Mouse (Mus musculus) yolk sac, embryonic 10.5 days (tissue): ENCODE results near the gene Gm20388.

Experiments used
- DNase-seq: peaks from one replicate; pipeline ENCODE4 v3.0.0-alpha.2; 2017; ENCODE audit warnings: low spot score

Gm20388 gene

DNA sequence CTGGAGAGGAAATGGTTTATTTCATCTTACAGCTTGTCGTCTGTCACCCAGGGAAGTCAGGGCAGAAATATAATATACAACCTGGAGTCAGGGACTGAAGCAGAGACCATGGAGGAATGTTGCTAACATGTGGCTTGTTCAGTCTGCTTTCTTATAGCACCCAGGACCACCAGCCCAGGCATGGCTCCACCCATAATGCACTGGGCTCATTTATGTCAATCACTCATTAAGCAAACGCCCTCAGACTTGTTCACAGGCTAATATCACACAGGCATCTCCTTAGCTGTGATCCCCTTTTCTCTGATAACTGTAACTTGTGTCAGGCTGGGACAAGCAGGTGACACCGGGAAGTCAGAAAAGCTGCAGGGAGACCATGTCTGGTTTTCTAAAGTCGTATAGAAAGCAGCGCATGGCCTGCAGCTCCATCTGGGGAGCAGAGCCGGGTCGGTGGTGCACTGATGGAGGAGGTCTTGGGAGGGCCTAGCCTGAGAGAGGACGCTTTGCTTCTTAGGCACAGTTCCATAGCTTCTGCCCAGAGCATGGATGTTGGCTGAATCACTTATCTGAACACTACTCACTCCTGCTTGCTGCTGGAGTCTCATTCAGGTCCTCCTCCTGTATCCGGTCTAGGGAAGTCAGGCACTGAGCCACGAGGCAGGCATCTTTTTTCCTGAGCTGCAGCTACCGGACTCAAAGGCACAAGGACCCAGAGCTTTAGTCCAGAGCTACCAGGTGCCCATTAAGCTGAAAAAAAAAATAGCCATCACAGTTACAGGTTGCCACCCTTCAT is 1252.5 kb downstream of the Gm20388 start:
- no peak for DNase-seq

DNA sequence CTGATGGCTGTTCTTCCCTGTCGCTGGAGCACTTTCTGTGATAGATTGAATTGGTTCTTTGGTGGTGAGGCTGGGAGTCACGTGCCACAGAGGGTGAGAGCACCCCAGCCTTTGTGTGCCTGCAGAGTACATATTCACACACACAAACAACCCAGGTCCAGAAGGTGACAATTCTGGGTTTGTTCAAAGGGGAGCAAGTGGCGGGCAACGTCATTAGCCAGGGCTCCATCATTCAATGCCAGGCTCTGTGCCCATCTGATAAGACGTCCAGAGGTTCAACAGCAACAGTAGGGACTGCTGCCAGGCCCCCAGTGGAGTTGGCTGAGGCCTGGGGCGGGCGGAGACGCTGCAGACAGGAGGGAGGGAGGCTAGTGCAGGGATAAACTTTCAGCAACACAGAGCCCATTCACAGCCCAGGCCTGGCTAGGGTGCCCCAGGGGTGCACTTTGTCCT is 1253.4 kb downstream of the Gm20388 start:
- no peak for DNase-seq

DNA sequence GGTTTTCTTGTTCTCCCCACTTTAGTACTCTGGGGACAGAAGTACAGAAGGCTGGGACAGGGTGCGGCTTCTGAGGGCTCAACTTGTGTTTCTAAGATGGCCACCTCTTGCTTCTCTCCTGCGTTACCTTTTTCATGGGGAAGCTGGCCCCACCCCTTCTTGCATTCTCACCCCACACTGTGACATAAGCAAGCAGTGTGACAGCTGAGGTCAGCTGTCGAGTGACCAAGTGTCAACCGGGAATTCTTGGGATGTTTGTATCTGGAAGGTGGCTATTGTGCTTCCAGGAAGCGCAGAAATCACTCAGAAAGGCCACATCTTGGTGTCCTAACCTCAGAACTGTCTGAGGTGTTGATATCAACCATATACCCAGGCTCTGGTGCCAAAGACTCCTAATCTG is 1257.4 kb downstream of the Gm20388 start:
- DNase-seq: no peak

DNA sequence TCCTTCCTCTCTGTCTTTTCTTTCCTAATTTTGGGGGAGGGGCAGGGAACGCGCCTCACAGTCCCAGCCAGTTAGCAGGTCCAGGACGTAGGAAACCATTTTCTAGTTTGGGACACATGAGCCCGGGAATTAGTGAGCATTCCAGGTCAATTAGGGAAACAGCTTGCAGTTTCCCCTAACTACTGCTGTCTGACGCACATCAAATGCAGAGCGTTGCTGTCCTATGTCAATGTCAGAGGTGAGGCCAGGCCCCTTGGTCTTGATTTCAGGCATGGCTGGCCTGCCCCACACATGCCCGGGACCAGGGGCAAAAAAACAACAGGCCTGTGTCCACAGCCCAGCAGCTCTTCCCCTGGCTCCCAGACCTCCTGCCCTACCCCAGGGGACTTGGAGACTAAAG is 1259.5 kb downstream of the Gm20388 start:
- no peak for DNase-seq

DNA sequence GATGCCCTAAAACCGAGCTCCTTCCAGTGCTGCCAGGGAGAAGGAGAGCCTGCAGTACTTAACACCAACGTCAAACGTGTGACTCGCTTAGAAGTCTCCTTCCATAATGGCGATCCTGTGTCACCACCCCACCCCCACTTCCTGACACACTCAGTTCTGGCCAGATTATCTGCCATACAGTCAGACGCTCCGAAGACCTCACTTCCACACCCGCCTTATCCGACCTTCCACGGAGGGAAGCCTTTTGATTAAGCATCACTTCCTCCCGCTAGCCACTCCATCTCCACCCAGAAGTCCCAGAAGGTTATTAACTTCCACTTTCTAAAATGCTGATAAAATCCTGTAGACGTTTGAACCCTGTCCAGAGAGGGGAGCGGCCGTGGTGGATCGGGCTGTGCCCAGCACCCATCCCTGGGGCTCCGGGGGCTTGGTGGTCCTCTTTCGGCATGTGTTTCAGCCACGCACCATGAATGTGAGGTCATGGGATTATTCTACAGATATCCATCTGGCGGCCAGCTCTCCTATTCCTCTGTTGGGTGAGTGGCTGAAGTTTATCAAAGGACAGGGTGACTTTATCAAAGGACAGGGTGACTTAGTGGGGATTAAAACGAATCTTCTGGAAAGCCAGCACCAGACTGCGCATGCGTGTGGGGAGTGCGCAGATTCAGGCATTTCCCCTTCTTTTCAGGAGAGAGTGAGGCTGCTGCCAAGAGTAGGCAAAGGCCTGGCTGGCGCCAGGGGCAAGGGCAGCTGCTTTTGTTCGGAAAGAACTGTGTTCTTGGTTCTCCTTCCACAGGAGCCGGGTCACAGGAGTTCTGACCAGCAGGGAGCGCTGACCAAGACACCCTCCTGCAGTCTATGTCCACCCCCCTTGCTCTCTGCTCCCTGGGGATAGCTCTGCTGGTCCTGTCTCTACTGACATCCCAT is 1260.2 kb downstream of the Gm20388 start:
- no peak for DNase-seq

DNA sequence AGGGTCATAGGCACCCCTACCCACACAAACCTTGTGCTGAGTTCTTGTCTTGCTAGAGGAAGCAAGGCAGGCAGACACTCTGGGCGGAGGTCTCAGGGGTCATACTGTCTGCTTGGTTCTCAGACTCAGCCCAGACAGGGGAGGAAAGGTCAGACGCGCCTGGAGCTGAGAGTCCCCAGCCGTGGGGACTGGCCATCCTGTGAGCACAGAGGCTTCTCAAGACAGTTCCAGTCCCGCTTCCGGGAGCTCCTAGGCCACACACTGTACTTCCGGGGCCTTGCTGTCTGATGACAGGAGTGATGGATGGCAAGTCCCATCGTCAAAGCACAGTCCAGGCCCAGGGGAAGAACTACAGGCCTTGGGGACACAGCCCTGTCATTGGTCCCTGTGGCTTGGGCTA is 1261.9 kb downstream of the Gm20388 start:
- no peak for DNase-seq

DNA sequence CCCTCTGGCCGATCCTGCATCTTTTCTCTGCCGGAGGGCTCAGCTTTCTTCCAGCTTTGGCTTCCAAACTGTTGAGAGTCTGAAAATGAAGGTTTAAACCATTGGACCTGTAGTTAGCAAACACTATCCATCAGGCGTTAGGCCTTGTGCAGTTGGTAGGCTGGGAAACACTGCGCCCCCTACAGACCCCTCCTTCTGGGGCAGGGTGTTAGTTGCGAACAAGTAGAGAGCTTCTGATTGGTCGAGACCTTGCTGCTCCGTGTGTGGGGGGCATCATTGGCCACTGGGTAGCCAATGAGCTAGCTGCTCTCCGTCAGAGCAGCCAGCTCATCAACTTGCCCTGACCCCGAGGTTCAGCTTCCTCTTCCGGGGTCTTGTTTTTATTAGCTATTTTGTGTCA is 1263.5 kb downstream of the Gm20388 start:
- DNase-seq: peak; percentile 15

DNA sequence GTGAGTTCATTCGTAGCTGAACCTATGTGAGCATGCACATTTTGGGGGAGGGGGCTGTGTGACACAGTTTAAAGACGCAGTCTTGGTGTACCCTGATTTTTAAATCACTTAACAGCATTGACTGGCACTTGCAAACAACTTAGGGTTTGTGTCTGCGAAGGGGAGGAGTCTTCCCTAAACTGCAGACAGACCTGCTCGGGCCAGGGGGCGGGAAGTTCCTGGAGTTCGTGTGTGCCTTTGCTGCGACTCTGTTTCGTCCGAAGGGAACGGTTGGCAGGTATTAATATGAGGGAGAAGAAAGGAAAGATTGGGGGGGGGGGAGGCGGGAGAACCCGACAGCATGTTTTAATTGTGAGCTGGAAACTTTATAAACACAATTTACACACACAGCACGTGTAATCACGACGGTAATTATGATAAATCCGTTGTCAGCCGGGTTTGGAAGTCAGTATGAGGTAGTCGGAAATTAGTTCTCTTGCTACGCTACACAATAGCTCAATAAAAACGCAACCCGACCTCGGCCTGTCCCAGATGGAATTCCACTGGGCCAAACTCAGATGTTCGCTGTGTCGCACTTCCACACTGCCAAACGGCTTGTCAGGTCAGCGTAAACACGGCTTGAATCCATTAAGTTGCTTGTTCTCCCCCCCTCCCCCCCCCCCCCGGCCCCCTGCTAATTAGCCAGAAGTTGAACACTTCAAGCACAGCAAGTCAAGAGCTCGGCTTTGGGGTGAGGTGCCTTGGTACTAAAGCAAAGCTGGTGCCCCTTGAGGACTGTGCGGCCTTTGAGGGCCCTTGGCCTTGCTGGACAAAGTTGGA is 1264.3 kb downstream of the Gm20388 start:
- DNase-seq: no peak

DNA sequence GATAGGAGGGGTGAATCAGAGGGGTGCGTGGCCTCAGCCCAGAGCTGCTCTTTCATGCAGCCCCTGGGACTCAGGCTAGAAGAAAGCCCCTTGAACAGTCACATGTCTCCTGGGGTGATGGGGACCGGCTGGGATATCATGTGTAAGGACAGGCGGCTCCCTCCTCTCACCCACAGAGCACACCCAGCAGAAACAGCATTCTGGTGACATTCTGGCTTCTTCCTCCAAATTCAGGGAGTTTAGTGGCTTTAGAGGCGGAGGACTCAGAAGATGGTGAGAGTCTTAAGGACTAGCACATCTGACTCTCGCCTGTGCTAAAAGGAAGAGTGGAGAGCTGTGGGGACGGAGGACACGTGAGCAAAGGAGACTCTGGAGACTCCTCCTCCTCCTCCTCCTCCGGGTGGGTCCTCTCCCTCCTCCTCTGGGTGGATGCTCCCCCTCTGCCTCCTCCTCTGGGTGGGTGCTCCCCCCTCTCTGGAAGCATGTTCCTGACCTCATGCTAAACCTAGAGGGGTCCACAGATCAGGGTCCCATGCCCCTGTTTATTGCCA is 1265.0 kb downstream of the Gm20388 start:
- no peak for DNase-seq

DNA sequence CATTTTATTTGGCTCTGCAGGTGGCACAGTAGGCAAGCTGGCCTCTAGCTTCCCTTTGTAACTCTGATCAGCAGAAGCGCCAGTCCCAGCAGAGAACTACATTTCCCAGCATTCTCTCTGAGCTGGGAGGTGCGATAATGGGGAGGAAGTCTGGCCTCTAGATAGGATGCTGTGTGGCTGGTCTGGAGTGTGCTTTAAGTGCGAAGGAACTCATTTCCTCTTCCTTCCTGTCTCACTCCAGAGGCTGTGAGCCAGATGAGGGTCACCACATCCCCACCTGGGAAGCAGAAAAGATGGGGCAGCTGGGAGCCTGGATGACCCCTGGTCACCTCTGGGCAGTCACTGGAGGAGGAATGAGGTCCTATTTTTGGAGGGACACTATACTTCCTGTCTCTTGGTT is 1265.7 kb downstream of the Gm20388 start:
- DNase-seq: peak; percentile 21

DNA sequence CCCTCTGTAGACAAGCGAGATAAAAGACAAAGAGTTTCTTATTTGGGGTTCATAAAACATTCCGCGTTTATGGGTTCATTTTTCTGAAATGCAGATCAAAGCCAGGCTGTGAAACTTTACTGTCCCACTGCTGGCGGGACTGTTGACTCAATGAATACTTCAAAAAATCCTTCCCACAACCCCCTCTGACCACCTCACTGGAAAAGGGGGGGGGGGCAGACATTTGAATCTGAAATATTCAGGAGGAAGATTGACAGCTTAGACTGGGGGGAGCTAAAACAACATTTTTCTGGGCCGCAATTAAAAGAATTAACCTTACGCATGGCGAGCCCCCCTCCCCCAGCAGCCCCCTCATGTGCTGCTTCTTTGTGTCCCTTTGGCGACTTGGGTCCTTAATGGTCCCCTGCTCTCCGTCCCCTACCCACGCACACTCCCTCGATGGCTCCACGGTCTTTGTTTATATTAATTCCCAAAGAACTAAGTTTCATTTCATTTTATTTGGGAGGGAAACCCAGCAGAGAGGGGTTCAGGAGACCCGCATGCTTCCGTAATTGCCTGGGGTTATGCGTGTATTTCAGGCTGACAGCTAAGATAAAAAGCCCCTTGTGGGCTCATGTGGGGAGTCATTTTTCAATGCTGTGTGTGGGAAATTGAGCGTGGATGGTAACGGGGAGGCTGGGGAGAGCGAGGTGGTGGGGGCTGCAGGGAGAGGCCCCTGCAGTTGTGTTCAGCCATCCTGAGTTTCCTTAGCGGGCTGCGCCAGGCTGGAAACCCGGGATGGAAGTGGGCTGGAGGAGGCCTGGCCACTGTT is 1270.0 kb downstream of the Gm20388 start:
- no peak for DNase-seq

DNA sequence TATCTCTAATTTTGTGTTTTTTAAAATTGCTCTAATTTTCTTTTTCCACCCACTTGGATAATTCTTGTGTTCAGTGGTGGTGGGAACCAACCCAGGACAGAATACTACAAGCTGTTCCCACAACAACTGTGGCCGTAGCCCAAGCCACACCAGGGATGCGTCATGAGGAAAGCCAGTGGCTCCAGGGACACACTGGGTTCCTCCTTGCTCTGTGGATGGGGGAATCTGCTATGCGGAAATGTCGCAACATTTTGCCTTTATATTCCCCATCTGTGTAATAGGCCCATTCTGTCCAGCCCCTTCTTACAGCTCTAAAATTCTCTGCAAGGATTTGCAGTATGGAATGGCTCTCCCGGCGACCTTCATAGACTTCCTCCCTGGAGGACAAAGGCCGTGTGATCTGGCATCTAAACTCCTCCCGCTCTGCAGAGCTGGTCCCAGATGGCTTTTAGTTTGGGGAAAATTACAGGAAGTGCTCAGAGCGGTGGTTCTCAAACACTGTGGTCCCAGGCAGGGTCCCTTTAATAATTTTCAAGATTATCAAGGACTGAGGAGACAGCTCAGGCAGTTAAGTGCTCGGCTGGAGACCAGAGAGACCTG is 1270.7 kb downstream of the Gm20388 start:
- DNase-seq: no peak

DNA sequence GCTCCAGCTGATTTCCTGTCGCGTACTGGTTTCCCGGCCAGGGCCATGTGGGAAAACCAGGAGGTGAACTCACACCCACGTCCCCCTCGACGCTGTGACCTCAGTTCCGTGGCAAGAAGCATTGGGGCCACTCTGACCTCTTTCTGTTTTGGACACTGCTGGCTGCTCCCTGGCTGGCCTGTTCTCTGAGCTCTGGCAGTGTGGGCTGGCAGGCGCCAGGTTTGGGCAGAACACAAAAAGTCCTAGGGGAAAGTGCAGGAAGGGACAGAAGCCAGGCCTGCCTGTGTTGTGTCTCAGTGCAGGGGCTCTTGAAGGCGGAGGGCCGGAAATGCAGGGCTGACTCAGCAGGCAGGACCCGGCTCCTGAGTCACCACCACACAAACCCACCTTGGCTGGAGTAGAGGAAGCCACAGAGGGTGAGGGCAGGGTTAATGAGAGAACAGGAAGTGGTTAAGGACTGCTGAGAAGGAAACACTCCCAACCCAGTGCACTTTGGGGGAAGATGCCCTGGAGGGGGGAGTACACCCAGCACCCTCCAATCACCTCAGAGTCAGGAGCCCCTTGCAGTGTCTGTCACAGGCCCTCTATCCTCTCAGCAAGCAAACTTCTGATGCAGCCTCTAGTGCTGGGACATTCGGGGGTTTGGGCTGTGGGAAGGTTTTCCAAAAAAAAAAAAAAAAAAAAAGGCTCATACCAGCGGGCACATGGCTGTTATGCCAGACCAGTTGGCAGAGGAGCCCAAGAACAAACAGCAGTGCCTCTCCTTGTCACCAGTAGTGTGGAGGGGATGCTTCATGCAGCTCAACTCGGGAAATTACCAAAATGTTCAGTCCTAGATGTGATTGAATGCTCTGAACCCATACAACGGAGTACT is 1277.1 kb downstream of the Gm20388 start:
- peak; percentile 17 for DNase-seq

DNA sequence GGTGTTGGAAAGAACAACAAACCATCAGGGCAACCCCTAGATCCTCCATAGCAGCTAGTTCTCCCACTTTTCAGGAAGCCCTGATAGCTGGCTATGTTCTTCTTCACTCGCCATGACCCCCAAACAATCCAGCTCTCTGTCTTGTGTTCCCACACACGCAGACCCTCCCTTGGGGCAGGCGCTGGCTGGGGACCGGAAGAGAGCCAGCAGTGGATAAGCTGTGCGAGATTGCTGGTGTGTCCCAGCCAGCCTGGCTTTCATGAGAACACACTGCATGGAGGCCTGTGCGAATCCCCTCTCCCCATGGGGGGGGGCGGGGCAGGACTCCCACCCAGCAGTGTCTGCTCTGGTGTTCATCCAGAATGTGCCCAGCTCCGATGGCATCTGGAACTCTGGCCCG is 1278.4 kb downstream of the Gm20388 start:
- no peak for DNase-seq

DNA sequence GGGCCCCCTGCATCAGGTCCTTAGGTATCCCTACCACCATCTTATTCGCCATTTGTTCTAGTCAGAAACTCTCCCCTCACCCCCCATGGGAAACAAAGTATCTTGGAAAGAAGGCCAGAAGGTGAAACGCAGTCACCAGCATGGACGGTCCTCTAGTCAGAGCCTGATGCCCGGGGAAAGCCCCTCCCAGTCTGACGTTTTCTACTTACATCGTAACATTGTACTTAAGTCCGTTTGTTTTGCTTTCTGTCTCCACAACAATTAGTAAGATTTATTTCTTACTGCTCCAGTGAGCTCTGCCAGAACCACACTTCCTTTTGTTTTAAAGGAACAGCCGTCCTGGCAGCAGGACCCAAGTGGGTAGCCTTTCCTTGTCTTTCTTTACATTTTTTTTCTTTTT is 1281.8 kb downstream of the Gm20388 start:
- DNase-seq: no peak

DNA sequence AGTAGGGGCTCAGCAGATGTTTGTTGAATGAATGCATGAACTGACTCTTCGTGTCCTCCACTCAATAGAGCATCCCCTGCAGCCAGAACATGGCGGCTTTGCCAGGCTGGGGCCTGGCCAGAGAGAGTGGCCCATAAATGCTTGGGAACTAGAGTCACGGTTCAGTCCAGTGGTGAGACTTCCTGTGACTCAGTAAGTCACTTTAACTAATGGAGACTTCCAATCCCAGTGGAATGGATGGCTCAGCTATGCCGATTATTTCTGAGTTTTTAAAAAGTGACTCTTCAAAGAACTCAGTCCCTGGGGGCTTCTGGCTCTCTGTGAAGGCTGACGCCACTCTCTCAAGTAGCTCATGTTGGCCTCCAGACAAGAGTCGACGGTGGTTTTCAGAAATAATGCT is 1285.3 kb downstream of the Gm20388 start:
- DNase-seq: no peak

DNA sequence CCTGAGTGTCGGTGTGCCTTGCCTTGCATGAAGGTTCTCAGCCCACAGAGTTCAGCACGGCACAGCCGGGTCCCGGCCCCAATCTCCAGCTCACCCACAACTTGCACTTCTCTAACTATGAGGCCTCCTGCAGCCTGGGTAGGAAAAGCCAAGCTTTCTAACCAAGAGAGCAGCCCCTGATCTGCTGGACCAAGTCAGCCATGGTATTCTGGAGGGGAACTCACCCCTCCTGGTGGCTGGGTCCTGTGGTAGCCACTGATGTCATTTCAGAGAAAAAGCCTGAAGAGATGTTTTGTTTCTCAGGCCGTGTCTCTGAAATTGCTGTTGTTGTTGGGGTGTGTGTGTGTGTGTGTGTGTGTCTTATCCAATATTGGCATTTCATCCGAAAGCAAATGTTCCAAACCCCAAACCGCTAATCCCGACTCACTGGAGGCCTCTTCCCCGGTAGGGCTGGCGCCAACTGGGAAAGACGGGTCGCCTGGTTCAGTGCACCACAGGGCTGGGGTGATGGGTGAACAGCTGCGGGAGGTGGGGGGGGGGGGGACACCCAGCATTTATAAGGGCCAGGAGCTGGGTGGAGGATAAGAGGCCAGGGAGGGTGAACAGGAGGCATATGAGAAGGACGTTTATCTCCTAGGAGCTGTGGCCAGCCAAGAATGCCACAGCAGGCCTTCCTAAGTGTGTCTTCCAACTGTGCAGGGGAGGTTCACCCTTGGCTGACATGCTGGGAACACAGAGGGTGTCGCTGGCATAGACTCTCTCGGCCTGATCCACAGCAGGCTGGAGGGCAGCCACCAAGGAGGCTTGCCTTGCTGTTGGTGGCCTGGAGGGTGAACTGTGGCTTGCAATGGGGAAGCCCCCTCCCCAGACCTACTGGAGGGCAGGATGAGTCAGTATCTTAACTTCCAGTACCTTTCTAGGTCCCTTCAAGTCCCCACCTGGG is 1286.4 kb downstream of the Gm20388 start:
- DNase-seq: no peak

DNA sequence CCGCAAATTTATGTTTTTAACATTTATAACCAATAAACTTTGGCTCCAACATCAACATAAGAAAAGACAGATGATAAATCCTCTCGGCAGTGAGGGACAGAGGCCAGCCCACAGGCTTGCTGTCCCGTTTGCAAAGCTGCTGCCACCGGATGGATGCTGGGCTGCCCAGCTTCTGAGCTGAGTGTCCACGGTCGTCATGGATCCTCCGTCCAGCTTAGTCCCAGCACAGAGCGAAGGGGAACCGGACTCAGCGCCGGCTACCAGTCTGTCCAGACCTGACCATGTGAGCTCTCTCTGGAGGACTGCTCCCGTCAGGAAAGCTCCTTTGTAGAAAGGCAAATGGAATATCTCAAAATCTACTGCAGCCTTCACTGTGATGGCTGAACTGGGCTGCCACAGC is 1289.4 kb downstream of the Gm20388 start:
- no peak for DNase-seq

DNA sequence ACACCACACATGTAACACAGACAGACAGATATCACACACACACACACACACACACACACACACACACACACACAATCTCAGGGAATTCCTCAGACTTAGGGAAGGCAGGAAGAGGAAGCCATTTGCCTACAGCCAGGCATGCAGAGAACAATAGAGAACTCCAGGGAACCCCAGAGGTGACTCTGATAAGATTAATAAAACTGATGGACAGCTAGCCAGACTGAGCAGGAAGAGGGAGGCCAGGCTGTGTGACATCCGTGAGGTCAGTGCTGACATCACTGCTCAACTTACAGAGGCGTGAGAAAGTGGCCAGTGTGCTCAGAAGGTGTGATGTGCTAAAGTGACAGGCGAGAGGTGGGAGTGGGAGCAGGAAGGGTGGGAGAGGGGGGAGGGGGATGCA is 1290.3 kb downstream of the Gm20388 start:
- DNase-seq: peak; percentile 24
